14 mouse cellular contexts compared by ENCODE assay signal in genomic region chr10:118411377-118411776, GRCm38 (mm10). TPM values are rescaled to one million over a fixed set of nuclear protein-coding genes. Genes with fewer than 3 reads are reported as not detected.
DNase-seq lines count a peak whose midpoint lies in the region; ATAC-seq and TF ChIP-seq lines count a peak whose summit lies in the region.
"Had no signal": no experiment of that assay in that cellular context is flagged by ENCODE, and none has a peak within 500 bp of the region (broad histone marks: within the 10 kb centered on the region; RNA-seq: fewer than 3 reads in every experiment).

No protein-coding gene starts in this region.

- no peaks in the 10 kb centered on the region for H3K36me3 ChIP-seq in heart, adult 2 months (ENCODE audit: control insufficient read depth, insufficient read depth, low read length)
- H3K36me3 ChIP-seq in lung, embryonic 14.5 days (ENCODE audit: insufficient read depth) = no peaks in the 10 kb centered on the region
- H3K36me3 ChIP-seq: hindbrain, embryonic 10.5 days; lung, embryonic 15.5 days; neural tube, embryonic 12.5 days; stomach, embryonic 15.5 days had no signal

- TF ChIP-seq CTCF in heart, adult 2 months (IDR thresholded peaks at IDR 0.05) = peak; percentile 41
- TF ChIP-seq CTCF in lung, embryonic 14.5 days (IDR thresholded peaks at IDR 0.05; ENCODE audit: low read depth) = peak; percentile 44
- TF ChIP-seq CTCF in bone marrow macrophage, adult 2 months (IDR thresholded peaks at IDR 0.05; ENCODE audit: low read depth, low read length) = peak; percentile 38; the same call in 1 of the 2 replicates

- no peaks in the 10 kb centered on the region for H3K9me3 ChIP-seq in lung, embryonic 14.5 days (ENCODE audit: low read depth, low read length)
- H3K9me3 ChIP-seq: hindbrain, embryonic 10.5 days; lung, embryonic 15.5 days; neural tube, embryonic 12.5 days; stomach, embryonic 15.5 days had no signal

- H3K4me2 ChIP-seq in lung, embryonic 14.5 days = no peak overlapping the region
- H3K4me2 ChIP-seq: lung, embryonic 15.5 days; neural tube, embryonic 12.5 days; stomach, embryonic 15.5 days had no signal

- no peak for ATAC-seq in lung, embryonic 14.5 days (ENCODE audit: insufficient read depth)

- no peak for DNase-seq in heart, adult 2 months
- no peak for DNase-seq in heart, adult 11 months
- DNase-seq in lung, embryonic 14.5 days = peak; percentile 39
- no peak for DNase-seq in lung, adult 18-20 months
- DNase-seq in naive thymus-derived CD4-positive, alpha-beta T cell, adult 2 months (ENCODE audit: low read depth) = peak; percentile 41
- no peak for DNase-seq in right cerebral cortex, adult 18-20 months
- DNase-seq in cerebellum, postnatal 14 days = no peak
- DNase-seq: adrenal gland, postnatal 10 days had no signal

- no peaks in the 10 kb centered on the region for H3K79me2 ChIP-seq in heart, adult 2 months (replicated peaks; ENCODE audit: control insufficient read depth, insufficient read depth, low read length)

- H3K9ac ChIP-seq in heart, adult 2 months (ENCODE audit: low read depth, low read length) = no peak overlapping the region
- H3K9ac ChIP-seq in lung, embryonic 14.5 days = no peak overlapping the region
- H3K9ac ChIP-seq: lung, embryonic 15.5 days; neural tube, embryonic 12.5 days; stomach, embryonic 15.5 days had no signal

- intact Hi-C loops in heart, adult 2 months (cut with DNase I) = no loop called here

- no peak for TF ChIP-seq POLR2A in heart, adult 2 months (IDR thresholded peaks at IDR 0.05; ENCODE audit: insufficient read depth, low read depth, low read length)
- TF ChIP-seq POLR2A in bone marrow macrophage, adult 2 months (IDR thresholded peaks at IDR 0.05; ENCODE audit: borderline replicate concordance, low read depth, low read length) = no peak

- no peaks in the 10 kb centered on the region for H3K27me3 ChIP-seq in heart, adult 2 months (ENCODE audit: control insufficient read depth, insufficient read depth, low read length)
- H3K27me3 ChIP-seq in lung, embryonic 14.5 days (ENCODE audit: insufficient read depth, low read length) = no peaks in the 10 kb centered on the region
- H3K27me3 ChIP-seq: lung, embryonic 15.5 days; neural tube, embryonic 12.5 days; stomach, embryonic 15.5 days had no signal

- no peak for TF ChIP-seq EP300 in heart, adult 2 months (IDR thresholded peaks at IDR 0.05; ENCODE audit: insufficient read depth, low read depth, low read length)

- no peak overlapping the region for H3K4me3 ChIP-seq in heart, adult 2 months
- H3K4me3 ChIP-seq in lung, embryonic 14.5 days (ENCODE audit: low read depth, low read length) = no peak overlapping the region
- H3K4me3 ChIP-seq in bone marrow macrophage, adult 2 months (ENCODE audit: insufficient read depth, low read length) = no peak overlapping the region
- H3K4me3 ChIP-seq: hindbrain, embryonic 10.5 days; lung, embryonic 15.5 days; neural tube, embryonic 12.5 days; stomach, embryonic 15.5 days had no signal

- no peaks in the 10 kb centered on the region for H3K4me1 ChIP-seq in heart, adult 2 months (ENCODE audit: control insufficient read depth, insufficient read depth, low read length)
- no peaks in the 10 kb centered on the region for H3K4me1 ChIP-seq in lung, embryonic 14.5 days (ENCODE audit: insufficient read depth)
- peaks cover 4% of the 10 kb centered on the region for H3K4me1 ChIP-seq in bone marrow macrophage, adult 2 months (ENCODE audit: control insufficient read depth, insufficient read depth, low read length)
- H3K4me1 ChIP-seq: lung, embryonic 15.5 days; neural tube, embryonic 12.5 days; stomach, embryonic 15.5 days had no signal

- no peak overlapping the region for H3K27ac ChIP-seq in heart, adult 2 months
- H3K27ac ChIP-seq in lung, embryonic 14.5 days (ENCODE audit: low read depth) = no peak overlapping the region
- no peak overlapping the region for H3K27ac ChIP-seq in bone marrow macrophage, adult 2 months (ENCODE audit: insufficient read depth, low read depth, low read length)
- H3K27ac ChIP-seq: hindbrain, embryonic 10.5 days; lung, embryonic 15.5 days; neural tube, embryonic 12.5 days; stomach, embryonic 15.5 days had no signal

RNA-seq across cellular contexts. Expression of gene Ifng, which starts 29.5 kb away (rescaled TPM):
- total RNA-seq in heart, adult 2 months (2021) = not detected
- not detected in 2 replicates for polyA plus RNA-seq in heart, adult 2 months (2012; rRNA removed)
- not detected in 2 replicates for polyA plus RNA-seq in lung, embryonic 14.5 days (2014; fragmentation: Nextera tagmentation; extraction: Ambion mirVana)
- polyA plus RNA-seq in bone marrow macrophage, adult 2 months (2012; ENCODE audit: insufficient read depth, insufficient read length, missing spikeins) = not detected in 2 replicates
- total RNA-seq: adrenal gland, postnatal 10 days had no signal
- polyA plus RNA-seq: embryonic facial prominence, embryonic 11.5 days; hindbrain, embryonic 10.5 days; lung, embryonic 15.5 days; neural tube, embryonic 12.5 days; stomach, embryonic 15.5 days had no signal

RNA-seq across cellular contexts. Expression of gene Gm9049, which starts 57.5 kb away (rescaled TPM):
- not detected for total RNA-seq in heart, adult 2 months (2021)
- not detected in 2 replicates for polyA plus RNA-seq in heart, adult 2 months (2012; rRNA removed)
- not detected in 2 replicates for polyA plus RNA-seq in lung, embryonic 14.5 days (2014; fragmentation: Nextera tagmentation; extraction: Ambion mirVana)
- polyA plus RNA-seq in bone marrow macrophage, adult 2 months (2012; ENCODE audit: insufficient read depth, insufficient read length, missing spikeins) = 0.49 TPM in 1 of 2 replicates, not detected in the other
- total RNA-seq: adrenal gland, postnatal 10 days had no signal
- polyA plus RNA-seq: embryonic facial prominence, embryonic 11.5 days; lung, embryonic 15.5 days; neural tube, embryonic 12.5 days had no signal

Comparison
In these comparisons a context has a peak if more than half of its experiments do, and no peak if none do; other contexts are left out.
1. DNase-seq: peak in lung, embryonic 14.5 days (single experiment) and naive thymus-derived CD4-positive, alpha-beta T cell, adult 2 months (single experiment); none in heart, adult 2 months (0 of 2), heart, adult 11 months (single experiment), lung, adult 18-20 months (0 of 2), right cerebral cortex, adult 18-20 months (single experiment) and cerebellum, postnatal 14 days (0 of 2).
2. Peak in every context shown above with its lines, with median percentiles within 50 percentile points of each other: CTCF ChIP-seq.